Mouse (Mus musculus) lung, postnatal 0 days (tissue): ENCODE measurements at regions not wholly inside any gene's neighbourhood (a gene's known extent, or its start where the extent isn't known, plus 50 kb on each side); places are given as distances from the start of the nearest gene placed in this dataset.
A peak's percentile ranks its signal among the peaks of the same experiment; 100 is the strongest.

Source experiments
- ATAC-seq: fragments of 200-750 bp; cut with Nextera tagmentation; 2 replicates; pipeline ENCODE4 v1.8.0; 2017; ENCODE audit warnings: moderate library complexity
- DNase-seq: peaks from one replicate; pipeline ENCODE4 v3.0.0-alpha.2; 2016; ENCODE audit warnings: low spot score
- H3K27ac ChIP-seq: fragments of 300-500 bp; sonication (generic); 2 replicates; pipeline ENCODE4 v1.5.1; 2014; ENCODE audit warnings: antibody characterized with exemption, mild to moderate bottlenecking, low read length, mixed read lengths
- H3K27me3 ChIP-seq: fragments of 300-500 bp; sonication (generic); replicated peaks from 2 replicates; pipeline ENCODE4 v1.6.1; 2014; ENCODE audit warnings: low read length, mixed read lengths; ENCODE audit not compliant: insufficient read depth
- H3K36me3 ChIP-seq: fragments of 300-500 bp; sonication (generic); 2 replicates; pipeline ENCODE4 v1.6.1; 2014; ENCODE audit warnings: low read length, mixed read lengths; ENCODE audit not compliant: insufficient read depth
- H3K4me1 ChIP-seq: fragments of 300-500 bp; sonication (generic); 2 replicates; pipeline ENCODE4 v1.6.1; 2014; ENCODE audit warnings: antibody characterized with exemption, low read depth, low read length, mixed read lengths; ENCODE audit not compliant: insufficient read depth
- H3K4me2 ChIP-seq: fragments of 300-500 bp; sonication (generic); replicated peaks from 2 replicates; pipeline ENCODE4 v1.6.1; 2014; ENCODE audit warnings: low read depth, mild to moderate bottlenecking, low read length, moderate library complexity, mixed read lengths
- H3K4me3 ChIP-seq: fragments of 300-500 bp; sonication (generic); 2 replicates; pipeline ENCODE4 v1.5.1; 2014; ENCODE audit warnings: low read depth, low read length
- H3K9ac ChIP-seq: fragments of 300-500 bp; sonication (generic); replicated peaks from 2 replicates; pipeline ENCODE4 v1.6.1; 2014; ENCODE audit warnings: low read depth, mild to moderate bottlenecking
- H3K9me3 ChIP-seq: fragments of 300-500 bp; sonication (generic); 2 replicates; pipeline ENCODE4 v1.6.1; 2016; ENCODE audit warnings: low read length, mixed read lengths
- CTCF ChIP-seq: IDR thresholded peaks from 2 replicates; pipeline ENCODE4 v1.5.1; 2016; ENCODE audit warnings: antibody characterized with exemption, mild to moderate bottlenecking
- EP300 ChIP-seq: IDR thresholded peaks from 2 replicates; pipeline ENCODE4 v1.6.1; 2016; ENCODE audit warnings: antibody characterized with exemption, mild to moderate bottlenecking, control low read depth
- WGBS: fragments of 180-500 bp; shearing (Covaris S2); extraction: QIAGEN DNeasy Blood & Tissue Kit; methylation state at CpG from one replicate; pipeline ENCODE4 v1.1.7; 2014; 5-methylcytosine and 5-hydroxymethylcytosine counted together

GRCm38 (mm10) chr4:125249061-125249460 is 121.4 kb upstream of the Zc3h12a start:
- Histone ChIP-seq H3K4me2 (no peak overlapping the region), H3K4me3 (no peak overlapping the region), H3K27ac (no peak overlapping the region), H3K36me3 (no peaks in the 10 kb centered on the region), H3K9ac (no peak overlapping the region), H3K27me3 (no peaks in the 10 kb centered on the region), H3K4me1 (no peaks in the 10 kb centered on the region), H3K9me3 (no peaks in the 10 kb centered on the region)
- DNase-seq (no peak), ATAC-seq (no peak)
- 65% methylated on average over 7 of the region's 7 CpGs for WGBS
- TF ChIP-seq EP300, result no peak
- TF ChIP-seq CTCF, result no peak

- no peak for TF ChIP-seq CTCF
- TF ChIP-seq EP300, result no peak
- H3K9me3 ChIP-seq, result no peaks in the 10 kb centered on the region
Observed at GRCm38 (mm10) chr4:125246171-125246570, 118.5 kb upstream of the Zc3h12a start.

GRCm38 (mm10) chr4:125242512-125242911 is 114.9 kb upstream of the Zc3h12a start:
- DNase-seq (no peak), ATAC-seq (no peak)
- Histone ChIP-seq H3K27ac (no peak overlapping the region), H3K4me3 (no peak overlapping the region), H3K9ac (no peak overlapping the region), H3K4me1 (no peaks in the 10 kb centered on the region), H3K27me3 (no peaks in the 10 kb centered on the region), H3K36me3 (no peaks in the 10 kb centered on the region), H3K9me3 (no peaks in the 10 kb centered on the region), H3K4me2 (no peak overlapping the region)
- TF ChIP-seq CTCF (no peak), EP300 (no peak)
- whole genome bisulfite sequencing, result 32% methylated on average over 1 of the region's 1 CpGs

More at GRCm38 (mm10) chr4:125246171-125246570, 118.5 kb upstream of the Zc3h12a start:
- Histone ChIP-seq H3K36me3 (no peaks in the 10 kb centered on the region), H3K9ac (no peak overlapping the region), H3K4me1 (no peaks in the 10 kb centered on the region), H3K27ac (no peak overlapping the region), H3K4me3 (no peak overlapping the region), H3K27me3 (no peaks in the 10 kb centered on the region), H3K4me2 (no peak overlapping the region)
- DNase-seq (no peak), ATAC-seq (no peak)
- WGBS, result 7% methylated on average over 5 of the region's 5 CpGs

GRCm38 (mm10) chr4:125241577-125242262 is 114.1 kb upstream of the Zc3h12a start:
- no peak for ATAC-seq
- H3K4me2 ChIP-seq, result no peak overlapping the region
- no peak overlapping the region for H3K27ac ChIP-seq
- no peak for DNase-seq
- H3K9ac ChIP-seq, result no peak overlapping the region
- H3K36me3 ChIP-seq, result no peaks in the 10 kb centered on the region
- no peak overlapping the region for H3K4me3 ChIP-seq
- WGBS, result 35% methylated on average over 7 of the region's 7 CpGs
- TF ChIP-seq EP300, result no peak
- H3K27me3 ChIP-seq, result no peaks in the 10 kb centered on the region
- no peaks in the 10 kb centered on the region for H3K9me3 ChIP-seq
- no peaks in the 10 kb centered on the region for H3K4me1 ChIP-seq

GRCm38 (mm10) chr4:125231711-125232260 is 104.1 kb upstream of the Zc3h12a start:
- no peaks in the 10 kb centered on the region for H3K4me1 ChIP-seq
- 21% methylated on average over 12 of the region's 12 CpGs for WGBS
- H3K9ac ChIP-seq, result no peak overlapping the region
- no peaks in the 10 kb centered on the region for H3K27me3 ChIP-seq
- ATAC-seq, result no peak
- no peaks in the 10 kb centered on the region for H3K9me3 ChIP-seq
- H3K4me3 ChIP-seq, result no peak overlapping the region
- H3K27ac ChIP-seq, result no peak overlapping the region
- H3K4me2 ChIP-seq, result no peak overlapping the region
- TF ChIP-seq CTCF, result peak; percentile 56
- no peak for TF ChIP-seq EP300
- H3K36me3 ChIP-seq, result no peaks in the 10 kb centered on the region
- no peak for DNase-seq

GRCm38 (mm10) chr4:125227194-125227593 is 99.6 kb upstream of the Zc3h12a start:
- WGBS, result 88% methylated on average over 6 of the region's 6 CpGs
- Histone ChIP-seq H3K27me3 (no peaks in the 10 kb centered on the region), H3K9ac (no peak overlapping the region), H3K36me3 (no peaks in the 10 kb centered on the region), H3K4me1 (no peaks in the 10 kb centered on the region), H3K4me2 (no peak overlapping the region), H3K4me3 (no peak overlapping the region), H3K9me3 (no peaks in the 10 kb centered on the region), H3K27ac (no peak overlapping the region)
- ATAC-seq, result no peak
- DNase-seq, result no peak
- no peak for TF ChIP-seq CTCF
- no peak for TF ChIP-seq EP300
